Mouse (Mus musculus) frontal cortex, adult (tissue): ENCODE data around the gene Ddx24.
"Not testable (repeated sequence)": the region's sequence is repeated elsewhere in the genome, so short reads cannot be mapped to it uniquely, and the experiment has no call there.

ENCODE experiments used
- ATAC-seq: cut with Nextera tagmentation; 2 replicates; pipeline ENCODE4 v1.9.2; 2017; ENCODE audit warnings: mild to moderate bottlenecking, moderate library complexity, mixed read lengths; ENCODE audit not compliant: low TSS enrichment

Ddx24 gene

GRCm38 (mm10) chr12:103425729-103426470, at the start of gene Ddx24:
Ddx24 (minus strand) TSS chr12:103425830.
- peak; percentile 99 for ATAC-seq

GRCm38 (mm10) chr12:103474481-103474880, 48.9 kb upstream of the Ddx24 start:
- no peak for ATAC-seq

- ATAC-seq = no peak
These were observed 31.5 kb upstream of the Ddx24 start, which contains the start of gene Ifi27l2b for GRCm38 (mm10) chr12:103457140-103457539. Ifi27l2b (minus strand) TSS chr12:103457223.

GRCm38 (mm10) chr12:103456727-103457126, 31.1 kb upstream of the Ddx24 start:
- not testable (repeated sequence) for ATAC-seq

- no peak for ATAC-seq
These were observed 27.7 kb upstream of the Ddx24 start for GRCm38 (mm10) chr12:103453361-103453760.

- no peak for ATAC-seq
These were observed 19.4 kb upstream of the Ddx24 start for GRCm38 (mm10) chr12:103445060-103445459.

GRCm38 (mm10) chr12:103444261-103444660, 18.6 kb upstream of the Ddx24 start:
- not testable (repeated sequence) for ATAC-seq

- ATAC-seq = no peak
These were observed 17.9 kb upstream of the Ddx24 start, which contains the start of gene Ifi27l2a for GRCm38 (mm10) chr12:103443524-103443923. Ifi27l2a (minus strand) TSS chr12:103443680.

GRCm38 (mm10) chr12:103437601-103438000, 12.0 kb upstream of the Ddx24 start:
- no peak for ATAC-seq

GRCm38 (mm10) chr12:103434861-103435260, 9.2 kb upstream of the Ddx24 start:
- no peak for ATAC-seq

GRCm38 (mm10) chr12:103433986-103434731, 8.5 kb upstream of the Ddx24 start, which contains the start of gene Ifi27:
Ifi27 (plus strand) TSS chr12:103434211.
- peak; percentile 100 for ATAC-seq

- no peak for ATAC-seq
These were observed 7.8 kb upstream of the Ddx24 start for GRCm38 (mm10) chr12:103433430-103433829.

GRCm38 (mm10) chr12:103426710-103427109, 1.1 kb upstream of the Ddx24 start:
- ATAC-seq = no peak

GRCm38 (mm10) chr12:103425016-103425728, 458 bp downstream of the Ddx24 start:
- no peak for ATAC-seq

GRCm38 (mm10) chr12:103408144-103408543, 17.5 kb downstream of the Ddx24 start:
- peak; percentile 75 for ATAC-seq

GRCm38 (mm10) chr12:103407720-103408119, 17.9 kb downstream of the Ddx24 start, which contains the start of gene 9330161L09Rik:
9330161L09Rik (minus strand) TSS chr12:103407820.
- peak; percentile 7; the same call in 1 of the 2 replicates for ATAC-seq

- ATAC-seq = no peak
These were observed 21.5 kb downstream of the Ddx24 start for GRCm38 (mm10) chr12:103404131-103404530.

- ATAC-seq = no peak
These were observed 28.9 kb downstream of the Ddx24 start for GRCm38 (mm10) chr12:103396751-103397150.

GRCm38 (mm10) chr12:103395486-103396275, 29.9 kb downstream of the Ddx24 start:
- ATAC-seq = no peak

- ATAC-seq = no peak
These were observed 32.1 kb downstream of the Ddx24 start for GRCm38 (mm10) chr12:103393528-103393927.

- ATAC-seq = peak; percentile 63
These were observed 34.5 kb downstream of the Ddx24 start for GRCm38 (mm10) chr12:103391098-103391497.
